Mouse (Mus musculus) lung, postnatal 0 days (tissue): Measurements from ENCODE around the gene Dntt. TPM values are rescaled to one million over a fixed set of nuclear protein-coding genes. Genes with fewer than 3 reads are reported as not detected.

ENCODE experiments used
- ATAC-seq: fragments of 200-750 bp; cut with Nextera tagmentation; 2 replicates; pipeline ENCODE4 v1.8.0; 2017; ENCODE audit warnings: moderate library complexity
- DNase-seq: peaks from one replicate; pipeline ENCODE4 v3.0.0-alpha.2; 2016; ENCODE audit warnings: low spot score
- H3K27ac ChIP-seq: fragments of 300-500 bp; sonication (generic); 2 replicates; pipeline ENCODE4 v1.5.1; 2014; ENCODE audit warnings: antibody characterized with exemption, mild to moderate bottlenecking, low read length, mixed read lengths
- H3K27me3 ChIP-seq: fragments of 300-500 bp; sonication (generic); replicated peaks from 2 replicates; pipeline ENCODE4 v1.6.1; 2014; ENCODE audit warnings: low read length, mixed read lengths; ENCODE audit not compliant: insufficient read depth
- H3K36me3 ChIP-seq: fragments of 300-500 bp; sonication (generic); 2 replicates; pipeline ENCODE4 v1.6.1; 2014; ENCODE audit warnings: low read length, mixed read lengths; ENCODE audit not compliant: insufficient read depth
- H3K4me1 ChIP-seq: fragments of 300-500 bp; sonication (generic); 2 replicates; pipeline ENCODE4 v1.6.1; 2014; ENCODE audit warnings: antibody characterized with exemption, low read depth, low read length, mixed read lengths; ENCODE audit not compliant: insufficient read depth
- H3K4me2 ChIP-seq: fragments of 300-500 bp; sonication (generic); replicated peaks from 2 replicates; pipeline ENCODE4 v1.6.1; 2014; ENCODE audit warnings: low read depth, mild to moderate bottlenecking, low read length, moderate library complexity, mixed read lengths
- H3K4me3 ChIP-seq: fragments of 300-500 bp; sonication (generic); 2 replicates; pipeline ENCODE4 v1.5.1; 2014; ENCODE audit warnings: low read depth, low read length
- H3K9ac ChIP-seq: fragments of 300-500 bp; sonication (generic); replicated peaks from 2 replicates; pipeline ENCODE4 v1.6.1; 2014; ENCODE audit warnings: low read depth, mild to moderate bottlenecking
- H3K9me3 ChIP-seq: fragments of 300-500 bp; sonication (generic); 2 replicates; pipeline ENCODE4 v1.6.1; 2016; ENCODE audit warnings: low read length, mixed read lengths
- CTCF ChIP-seq: IDR thresholded peaks from 2 replicates; pipeline ENCODE4 v1.5.1; 2016; ENCODE audit warnings: antibody characterized with exemption, mild to moderate bottlenecking
- EP300 ChIP-seq: IDR thresholded peaks from 2 replicates; pipeline ENCODE4 v1.6.1; 2016; ENCODE audit warnings: antibody characterized with exemption, mild to moderate bottlenecking, control low read depth
- WGBS: fragments of 180-500 bp; shearing (Covaris S2); extraction: QIAGEN DNeasy Blood & Tissue Kit; methylation state at CpG from one replicate; pipeline ENCODE4 v1.1.7; 2014; 5-methylcytosine and 5-hydroxymethylcytosine counted together
- polyA plus RNA-seq: library from polyadenylated mRNA; unstranded; fragments of >200 nt; fragmentation: Nextera tagmentation; extraction: Ambion mirVana; gene quantifications from 2 replicates; pipeline ENCODE4 v1.2.1, GENCODE M21; 2015

The Dntt gene
- polyA plus RNA-seq, 1 experiment from 2014 or later: not detected

GRCm38 (mm10) chr19:41045091-41045770 lies 16.2 kb downstream of the Dntt start:
- H3K9ac ChIP-seq: no peak overlapping the region
- H3K36me3 ChIP-seq: no peaks in the 10 kb centered on the region
- no peak overlapping the region for H3K4me3 ChIP-seq
- DNase-seq (peak; percentile 18), ATAC-seq (peak; percentile 59)
- TF ChIP-seq EP300 (no peak), CTCF (no peak)
- no peaks in the 10 kb centered on the region for H3K4me1 ChIP-seq
- no peak overlapping the region for H3K4me2 ChIP-seq
- no peak overlapping the region for H3K27ac ChIP-seq
- WGBS: 23% methylated on average over 10 of the region's 10 CpGs
- H3K9me3 ChIP-seq: no peaks in the 10 kb centered on the region
- H3K27me3 ChIP-seq: no peaks in the 10 kb centered on the region

GRCm38 (mm10) chr19:41047437-41048186 lies 18.5 kb downstream of the Dntt start:
- TF ChIP-seq CTCF (no peak), EP300 (no peak)
- H3K36me3 ChIP-seq: no peaks in the 10 kb centered on the region
- no peak overlapping the region for H3K4me2 ChIP-seq
- WGBS: 80% methylated on average over 9 of the region's 9 CpGs
- H3K4me1 ChIP-seq: no peaks in the 10 kb centered on the region
- DNase-seq (no peak), ATAC-seq (no peak)
- H3K27ac ChIP-seq: no peak overlapping the region
- H3K27me3 ChIP-seq: no peaks in the 10 kb centered on the region
- no peak overlapping the region for H3K4me3 ChIP-seq
- no peaks in the 10 kb centered on the region for H3K9me3 ChIP-seq
- H3K9ac ChIP-seq: no peak overlapping the region

- no peaks in the 10 kb centered on the region for H3K9me3 ChIP-seq
- DNase-seq: no peak
- H3K9ac ChIP-seq: no peak overlapping the region
- no peak overlapping the region for H3K27ac ChIP-seq
- no peak overlapping the region for H3K4me2 ChIP-seq
- no peak for TF ChIP-seq EP300
- TF ChIP-seq CTCF: no peak
- no peak overlapping the region for H3K4me3 ChIP-seq
- no peaks in the 10 kb centered on the region for H3K36me3 ChIP-seq
- H3K4me1 ChIP-seq: no peaks in the 10 kb centered on the region
- ATAC-seq: no peak
- H3K27me3 ChIP-seq: no peaks in the 10 kb centered on the region
- 54% methylated on average over 3 of the region's 3 CpGs for WGBS
Measured at GRCm38 (mm10) chr19:41048187-41048559, 19.1 kb downstream of the Dntt start.

- 89% methylated on average over 1 of the region's 1 CpGs for WGBS
- no peak for ATAC-seq
Measured at GRCm38 (mm10) chr19:41051714-41052113, 22.6 kb downstream of the Dntt start.

GRCm38 (mm10) chr19:41052247-41052646 lies 23.2 kb downstream of the Dntt start:
- no peak overlapping the region for H3K9ac ChIP-seq
- TF ChIP-seq EP300 (no peak), CTCF (no peak)
- no peak overlapping the region for H3K27ac ChIP-seq
- no peaks in the 10 kb centered on the region for H3K4me1 ChIP-seq
- ATAC-seq (no peak), DNase-seq (no peak)
- no peak overlapping the region for H3K4me3 ChIP-seq
- H3K36me3 ChIP-seq: no peaks in the 10 kb centered on the region
- H3K9me3 ChIP-seq: no peaks in the 10 kb centered on the region
- no peak overlapping the region for H3K4me2 ChIP-seq
- no peaks in the 10 kb centered on the region for H3K27me3 ChIP-seq
- 51% methylated on average over 5 of the region's 5 CpGs for WGBS

More at GRCm38 (mm10) chr19:41051714-41052113, 22.6 kb downstream of the Dntt start:
- H3K27me3 ChIP-seq: no peaks in the 10 kb centered on the region
- H3K9ac ChIP-seq: no peak overlapping the region
- H3K4me3 ChIP-seq: no peak overlapping the region
- TF ChIP-seq EP300 (no peak), CTCF (no peak)
- H3K36me3 ChIP-seq: no peaks in the 10 kb centered on the region
- H3K27ac ChIP-seq: no peak overlapping the region
- no peaks in the 10 kb centered on the region for H3K9me3 ChIP-seq
- DNase-seq: no peak
- no peak overlapping the region for H3K4me2 ChIP-seq
- no peaks in the 10 kb centered on the region for H3K4me1 ChIP-seq

GRCm38 (mm10) chr19:41053530-41053929 lies 24.5 kb downstream of the Dntt start:
- DNase-seq: no peak
- no peaks in the 10 kb centered on the region for H3K4me1 ChIP-seq
- no peaks in the 10 kb centered on the region for H3K27me3 ChIP-seq
- TF ChIP-seq EP300 (no peak), CTCF (peak; percentile 65)
- no peak overlapping the region for H3K27ac ChIP-seq
- no peaks in the 10 kb centered on the region for H3K36me3 ChIP-seq
- H3K4me3 ChIP-seq: no peak overlapping the region
- no peak overlapping the region for H3K9ac ChIP-seq
- H3K9me3 ChIP-seq: no peaks in the 10 kb centered on the region
- ATAC-seq: no peak; the same call in 1 of the 2 replicates
- whole genome bisulfite sequencing: 30% methylated on average over 10 of the region's 10 CpGs
- H3K4me2 ChIP-seq: no peak overlapping the region
